Mouse (Mus musculus) brain, embryonic 14.5 days (tissue): Measurements from ENCODE around the gene Fgf11.

Experiments
- CTCF ChIP-seq: fragments of 200-500 bp; IDR thresholded peaks from 2 replicates; pipeline ENCODE4 v1.5.1; 2012; ENCODE audit warnings: inconsistent platforms, mild to moderate bottlenecking, moderate library complexity, borderline replicate concordance; ENCODE audit not compliant: insufficient read depth, insufficient read length; ENCODE audit errors: extremely low read depth
- POLR2A ChIP-seq: fragments of 200-500 bp; IDR thresholded peaks from 2 replicates; pipeline ENCODE4 v1.6.1; 2012; ENCODE audit warnings: mild to moderate bottlenecking, inconsistent platforms, borderline replicate concordance; ENCODE audit not compliant: poor library complexity, insufficient read depth, insufficient read length, severe bottlenecking; ENCODE audit errors: extremely low read depth

DNA sequence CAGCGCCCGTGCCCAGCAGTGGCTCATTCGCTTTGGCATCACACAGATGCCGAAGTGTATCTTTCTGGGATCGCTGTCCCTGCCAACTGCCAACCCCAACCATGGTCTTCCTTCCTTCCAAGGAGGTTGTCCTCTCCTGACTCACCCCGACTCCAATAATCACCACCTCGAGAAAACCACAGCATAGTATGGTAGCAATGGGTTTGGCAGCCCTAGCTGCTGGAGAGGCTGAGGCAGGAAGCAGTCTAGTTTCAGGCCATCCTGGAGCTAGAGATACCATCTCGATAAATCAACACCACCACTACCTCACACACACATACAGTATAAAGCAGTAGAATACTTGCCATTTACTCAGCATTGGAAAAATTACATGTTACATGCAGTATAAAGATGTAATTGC, 17.2 kb upstream of the Fgf11 start:
- TF ChIP-seq POLR2A (no peak), CTCF (no peak)
